Comparison of ENCODE assay signal across 9 mouse cellular contexts in genomic region chr8:12385686-12386488, GRCm38 (mm10). TPM values are rescaled to one million over a fixed set of nuclear protein-coding genes. Genes with fewer than 3 reads are reported as not detected.
A peak's percentile ranks its signal among the peaks of the same experiment; 100 is the strongest.
DNase-seq lines count a peak whose midpoint lies in the region; ATAC-seq and TF ChIP-seq lines count a peak whose summit lies in the region.
"Had no signal": no experiment of that assay in that cellular context is flagged by ENCODE, and none has a peak within 500 bp of the region (broad histone marks: within the 10 kb centered on the region; RNA-seq: fewer than 3 reads in every experiment).

No protein-coding gene starts in this region.

- peak overlapping the region; percentile 70 for H3K4me2 ChIP-seq in heart, embryonic 12.5 days
- H3K4me2 ChIP-seq in hindbrain, embryonic 15.5 days = peak overlapping the region; percentile 53
- peak overlapping the region; percentile 46 for H3K4me2 ChIP-seq in midbrain, postnatal 0 days (ENCODE audit: low read depth, low read length, poor library complexity, severe bottlenecking)

- peaks cover 27% of the 10 kb centered on the region for H3K4me1 ChIP-seq in heart, embryonic 12.5 days (replicated peaks)
- H3K4me1 ChIP-seq in hindbrain, embryonic 15.5 days (replicated peaks) = peaks cover 30% of the 10 kb centered on the region
- no peaks in the 10 kb centered on the region for H3K4me1 ChIP-seq in midbrain, postnatal 0 days (ENCODE audit: insufficient read depth, low read length)

- intact Hi-C loops in heart, postnatal 36 days (cut with DNase I) = no loop called here

- H3K9me3 ChIP-seq in heart, embryonic 12.5 days (replicated peaks) = no peaks in the 10 kb centered on the region
- no peaks in the 10 kb centered on the region for H3K9me3 ChIP-seq in hindbrain, embryonic 15.5 days
- H3K9me3 ChIP-seq in midbrain, postnatal 0 days (ENCODE audit: low read length) = no peaks in the 10 kb centered on the region

- WGBS in heart, embryonic 12.5 days = under 1% methylated on average over 74 of the region's 74 CpGs
- 1% methylated on average over 74 of the region's 74 CpGs for WGBS in hindbrain, embryonic 15.5 days
- 3% methylated on average over 69 of the region's 74 CpGs for WGBS in midbrain, postnatal 0 days

- no peak for DNase-seq in heart, postnatal 36 days
- peak; percentile 48 for DNase-seq in embryo, embryonic 11 days
- no peak for DNase-seq in midbrain, postnatal 0 days (ENCODE audit: low spot score)
- DNase-seq in adipocyte (ENCODE audit: low spot score) = no peak
- no peak for DNase-seq in left cerebral cortex, adult 8-10 months (ENCODE audit: low spot score in 2 of 2)
- no peak for DNase-seq in kidney, postnatal 10 days
- DNase-seq: thymus, adult 2 months had no signal

- TF ChIP-seq CTCF in midbrain, postnatal 0 days (IDR thresholded peaks at IDR 0.05) = no peak

- H3K36me3 ChIP-seq in heart, embryonic 12.5 days = no peaks in the 10 kb centered on the region
- no peaks in the 10 kb centered on the region for H3K36me3 ChIP-seq in hindbrain, embryonic 15.5 days
- no peaks in the 10 kb centered on the region for H3K36me3 ChIP-seq in midbrain, postnatal 0 days (ENCODE audit: insufficient read depth, low read length)

- no peak overlapping the region for H3K27ac ChIP-seq in heart, embryonic 12.5 days (ENCODE audit: poor library complexity, severe bottlenecking)
- peak overlapping the region; percentile 43 for H3K27ac ChIP-seq in hindbrain, embryonic 15.5 days (replicated peaks)
- H3K27ac ChIP-seq in midbrain, postnatal 0 days (ENCODE audit: low read depth, low read length) = peak overlapping the region; percentile 43; the same call in 1 of the 2 replicates

- H3K9ac ChIP-seq in heart, embryonic 12.5 days = 0 out of 2 replicates have a peak overlapping the region, but pooled peaks have one; percentile 37
- peak overlapping the region; percentile 1; the same call in 1 of the 2 replicates for H3K9ac ChIP-seq in hindbrain, embryonic 15.5 days
- H3K9ac ChIP-seq in midbrain, postnatal 0 days (replicated peaks; ENCODE audit: low read length, poor library complexity, severe bottlenecking) = 0 out of 2 replicates have a peak overlapping the region, but pooled peaks have one; percentile 19

- peak overlapping the region; percentile 40 for H3K4me3 ChIP-seq in heart, embryonic 12.5 days
- peak overlapping the region; percentile 35 for H3K4me3 ChIP-seq in hindbrain, embryonic 15.5 days
- peak overlapping the region; percentile 32 for H3K4me3 ChIP-seq in midbrain, postnatal 0 days (ENCODE audit: low read depth, low read length)

- peaks cover 93% of the 10 kb centered on the region for H3K27me3 ChIP-seq in heart, embryonic 12.5 days (replicated peaks)
- peaks cover 54% of the 10 kb centered on the region for H3K27me3 ChIP-seq in hindbrain, embryonic 15.5 days
- H3K27me3 ChIP-seq in midbrain, postnatal 0 days (ENCODE audit: insufficient read depth, low read length) = peaks cover 59% of the 10 kb centered on the region

- no peak for ATAC-seq in heart, embryonic 12.5 days (ENCODE audit: insufficient number of reproducible peaks, low FRiP score)
- ATAC-seq in hindbrain, embryonic 15.5 days (ENCODE audit: low FRiP score, low read depth) = peak; percentile 19; the same call in 1 of the 2 replicates
- ATAC-seq in midbrain, postnatal 0 days (ENCODE audit: low FRiP score) = no peak

RNA-seq across cellular contexts. Expression of gene Sox1, which starts 9.2 kb away (rescaled TPM):
- not detected in 2 replicates for polyA plus RNA-seq in heart, embryonic 12.5 days (2016; fragmentation: Nextera tagmentation; extraction: Ambion mirVana)
- not detected for total RNA-seq in heart, postnatal 36 days (2021)
- 1.9 TPM in 2 replicates for polyA plus RNA-seq in hindbrain, embryonic 15.5 days (2015; fragmentation: Nextera tagmentation; extraction: Ambion mirVana)
- total RNA-seq in midbrain, postnatal 0 days (2014; rRNA removed) = 16.8 and 17.7 TPM in 2 replicates
- 1.6 and 2.6 TPM in 2 replicates for polyA plus RNA-seq in midbrain, postnatal 0 days (2015; fragmentation: Nextera tagmentation; extraction: Ambion mirVana)
- 10 to 100 TPM; 10.9 to 14.2 (median 13.0) TPM for total RNA-seq in left cerebral cortex, adult 8-10 months (2022)
- polyA plus RNA-seq: thymus, adult 2 months had no signal

Comparison
In these comparisons a context has a peak if more than half of its experiments do, and no peak if none do; other contexts are left out.
1. RNA of gene Sox1, which starts 9.2 kb away (total RNA-seq): 16.8 to 17.7 TPM in midbrain, postnatal 0 days and 10.9 to 14.2 TPM in left cerebral cortex, adult 8-10 months; not detected in heart, postnatal 36 days; every median in the first group is over 10 times any median in the second.
2. Peak in every context shown above with its lines, with median percentiles within 50 percentile points of each other: H3K4me2 ChIP-seq, H3K4me3 ChIP-seq and H3K9ac ChIP-seq.